Mouse (Mus musculus) embryonic fibroblast, embryonic 13.5 days (primary cell): ENCODE measurements around the gene Maff.

Experiments
- CTCF ChIP-seq: IDR thresholded peaks from 2 replicates; pipeline ENCODE4 v1.5.1; 2011; ENCODE audit warnings: mild to moderate bottlenecking, control low read depth, low read length, moderate library complexity, borderline replicate concordance; ENCODE audit not compliant: insufficient read depth
- POLR2A ChIP-seq: IDR thresholded peaks from 2 replicates; pipeline ENCODE4 v1.6.1; 2011; ENCODE audit warnings: low read depth, mild to moderate bottlenecking, control low read depth, low read length, moderate library complexity

DNA sequence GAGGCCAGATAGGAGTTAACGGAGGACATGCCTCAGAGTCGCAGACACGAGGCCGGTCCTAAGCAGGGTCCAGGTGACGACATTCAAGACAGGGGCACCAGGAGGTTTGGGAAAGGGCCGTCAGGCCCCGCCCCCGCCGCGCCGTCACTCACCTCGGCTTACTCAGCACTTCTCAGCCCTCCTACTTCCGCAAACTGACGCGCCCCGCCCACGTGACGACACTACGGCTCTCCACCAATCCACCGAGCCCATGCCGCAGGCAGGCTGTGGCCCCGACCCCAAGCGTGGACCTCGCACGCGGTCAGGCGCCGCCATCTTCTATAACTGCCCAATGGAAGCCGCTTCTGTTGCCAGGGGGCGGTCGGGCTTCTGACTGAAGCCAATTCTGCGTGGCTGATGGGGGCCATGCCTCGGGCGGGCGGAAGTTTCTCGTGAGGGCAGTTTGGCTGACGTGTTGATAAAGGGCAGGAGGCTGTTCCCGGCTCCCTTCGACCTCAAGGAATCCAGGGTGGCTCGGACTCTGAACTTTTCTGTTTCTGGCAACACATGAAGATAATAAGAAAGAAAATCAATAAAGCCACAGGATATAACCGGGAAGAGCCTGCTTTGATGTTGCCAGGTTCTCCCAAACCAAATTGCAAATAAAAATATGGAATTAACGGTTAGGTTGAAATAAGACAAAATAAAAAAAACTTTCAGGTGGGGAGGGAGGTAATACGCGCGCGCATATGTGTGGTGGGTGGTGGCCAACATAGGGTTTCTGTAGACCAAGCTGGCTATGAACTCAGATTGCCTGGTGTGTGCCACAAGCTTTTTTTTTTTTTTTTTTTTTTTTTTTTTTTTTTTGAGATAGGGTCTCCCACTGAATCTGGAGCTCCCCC is 18.1 kb upstream of the Maff start, which contains the start of gene Pla2g6:
- no peak for TF ChIP-seq CTCF
- TF ChIP-seq POLR2A = peak; percentile 79
